Mouse (Mus musculus): ENCODE results near the gene Mturn. TPM values are rescaled to one million over a fixed set of nuclear protein-coding genes. Genes with fewer than 3 reads are reported as not detected.

Gene Mturn
- total RNA-seq, 2 experiments from 2014 or later, result 11.4 to 14.4 TPM

- DNase-seq, result no peak
These were observed 48.2 kb downstream of the Mturn start for GRCm38 (mm10) chr6:54729451-54730105.

GRCm38 (mm10) chr6:54731726-54732125, 50.3 kb downstream of the Mturn start:
- no peak for DNase-seq

- no peak for DNase-seq
These were observed 51.3 kb downstream of the Mturn start for GRCm38 (mm10) chr6:54732721-54733120.

- DNase-seq, result no peak
These were observed 54.7 kb downstream of the Mturn start for GRCm38 (mm10) chr6:54736126-54736525.

GRCm38 (mm10) chr6:54737255-54737654, 55.8 kb downstream of the Mturn start:
- no peak for DNase-seq

GRCm38 (mm10) chr6:54737684-54738083, 56.3 kb downstream of the Mturn start:
- no peak for DNase-seq

- no peak for DNase-seq
These were observed 67.6 kb downstream of the Mturn start for GRCm38 (mm10) chr6:54749056-54749455.

GRCm38 (mm10) chr6:54751621-54752020, 70.2 kb downstream of the Mturn start:
- no peak for DNase-seq

- no peak for DNase-seq
These were observed 70.7 kb downstream of the Mturn start for GRCm38 (mm10) chr6:54752076-54752475.

Other genes starting within 250 kb of the Mturn start
- 10 to 100 TPM; 18.1 to 27.5 TPM for gene Scrn1, start 115.1 kb upstream of the Mturn start, total RNA-seq (2021)
- gene Plekha8, start 86.5 kb upstream of the Mturn start, total RNA-seq (2021), result 10 to 100 TPM; 15.8 to 17.6 TPM
- gene Fkbp14, start 84.3 kb upstream of the Mturn start, total RNA-seq (2021), result 10 to 100 TPM; 19.8 to 20.7 TPM
- gene Znrf2, start 135.3 kb downstream of the Mturn start, total RNA-seq (2021), result 10 to 100 TPM; 25.5 to 31.6 TPM